Mouse (Mus musculus) forebrain, embryonic 16.5 days (tissue): ENCODE results near the gene Sult1a1. TPM values are rescaled to one million over a fixed set of nuclear protein-coding genes. Genes with fewer than 3 reads are reported as not detected.
"Not testable (repeated sequence)": the region's sequence is repeated elsewhere in the genome, so short reads cannot be mapped to it uniquely, and the experiment has no call there.

Experiments
- ATAC-seq: fragments of 200-750 bp; cut with Nextera tagmentation; 2 replicates; pipeline ENCODE4 v1.8.0; 2017; ENCODE audit warnings: mild to moderate bottlenecking, moderate library complexity
- H3K27ac ChIP-seq: fragments of 300-500 bp; sonication (generic); 2 replicates; pipeline ENCODE4 v1.5.1; 2014; ENCODE audit warnings: low read length, control low read depth
- H3K27me3 ChIP-seq: fragments of 300-500 bp; sonication (generic); replicated peaks from 2 replicates; pipeline ENCODE4 v1.6.1; 2014; ENCODE audit warnings: low read length; ENCODE audit not compliant: control insufficient read depth, insufficient read depth
- H3K36me3 ChIP-seq: fragments of 300-500 bp; sonication (generic); 2 replicates; pipeline ENCODE4 v1.6.1; 2014; ENCODE audit not compliant: control insufficient read depth, insufficient read depth
- H3K4me1 ChIP-seq: fragments of 300-500 bp; sonication (generic); replicated peaks from 2 replicates; pipeline ENCODE4 v1.6.1; 2014; ENCODE audit warnings: low read length; ENCODE audit not compliant: control insufficient read depth, insufficient read depth
- H3K4me2 ChIP-seq: fragments of 300-500 bp; sonication (generic); 2 replicates; pipeline ENCODE4 v1.6.1; 2014; ENCODE audit warnings: mild to moderate bottlenecking, low read length, control low read depth
- H3K4me3 ChIP-seq: fragments of 300-500 bp; sonication (generic); replicated peaks from 2 replicates; pipeline ENCODE4 v1.5.1; 2014; ENCODE audit warnings: mild to moderate bottlenecking, low read length, control low read depth
- H3K9ac ChIP-seq: fragments of 300-500 bp; sonication (generic); replicated peaks from 2 replicates; pipeline ENCODE4 v1.6.1; 2014; ENCODE audit warnings: low read depth, low read length, control low read depth
- H3K9me3 ChIP-seq: fragments of 300-500 bp; sonication (generic); 2 replicates; pipeline ENCODE4 v1.6.1; 2016; ENCODE audit warnings: low read length; ENCODE audit not compliant: control insufficient read depth
- WGBS: fragments of 180-500 bp; shearing (Covaris S2); extraction: QIAGEN DNeasy Blood & Tissue Kit; methylation state at CpG from one replicate; pipeline ENCODE4 v1.1.7; 2014; 5-methylcytosine and 5-hydroxymethylcytosine counted together
- polyA plus RNA-seq: library from polyadenylated mRNA; unstranded; fragments of >200 nt; fragmentation: Nextera tagmentation; extraction: Ambion mirVana; gene quantifications from 2 replicates; pipeline ENCODE4 v1.2.1, GENCODE M21; 2015

Gene Sult1a1
- polyA plus RNA-seq, 1 experiment from 2014 or later: 4.3 TPM

- ATAC-seq, H3K9ac ChIP-seq, H3K4me2 ChIP-seq, H3K27me3 ChIP-seq, H3K4me3 ChIP-seq, H3K27ac ChIP-seq, H3K4me1 ChIP-seq, H3K36me3 ChIP-seq, H3K9me3 ChIP-seq: not testable (repeated sequence)
- WGBS: 54% methylated on average over 3 of the region's 3 CpGs
These were observed 33.0 kb downstream of the Sult1a1 start for GRCm38 (mm10) chr7:126643244-126643617.

DNA sequence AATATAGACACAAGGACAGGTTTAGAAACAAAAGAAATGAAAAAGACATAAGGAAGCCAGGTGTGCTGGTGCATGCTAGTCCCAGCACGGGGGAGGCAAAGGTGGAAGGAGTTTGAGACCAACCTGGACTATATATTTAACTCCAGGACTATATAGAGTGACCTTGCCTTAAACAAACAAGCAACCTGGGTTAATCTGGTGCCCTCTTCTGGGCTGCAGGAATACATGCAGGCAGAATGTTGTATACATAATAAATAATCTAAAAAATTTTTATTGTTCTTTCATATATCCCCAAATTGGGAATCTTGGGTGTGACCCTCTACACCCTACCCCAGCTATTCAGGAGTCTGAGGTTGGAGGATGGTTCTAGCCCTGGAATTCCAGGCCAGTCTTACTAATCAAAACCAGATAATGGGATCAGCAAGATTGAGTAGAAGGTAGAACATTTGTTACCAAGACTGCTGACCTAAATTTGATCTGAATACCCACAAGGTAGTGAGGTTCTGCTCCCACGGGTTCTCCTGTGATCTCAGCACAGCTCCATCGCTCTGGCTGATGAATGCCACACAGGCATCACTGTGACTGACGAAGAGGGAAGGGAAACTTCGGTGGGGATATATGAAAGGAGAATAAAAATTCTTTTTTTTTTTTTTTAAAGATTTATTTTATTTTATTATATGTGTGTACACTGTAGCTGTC, 33.5 kb downstream of the Sult1a1 start:
- H3K36me3 ChIP-seq: no peaks in the 10 kb centered on the region
- no peak for ATAC-seq

DNA sequence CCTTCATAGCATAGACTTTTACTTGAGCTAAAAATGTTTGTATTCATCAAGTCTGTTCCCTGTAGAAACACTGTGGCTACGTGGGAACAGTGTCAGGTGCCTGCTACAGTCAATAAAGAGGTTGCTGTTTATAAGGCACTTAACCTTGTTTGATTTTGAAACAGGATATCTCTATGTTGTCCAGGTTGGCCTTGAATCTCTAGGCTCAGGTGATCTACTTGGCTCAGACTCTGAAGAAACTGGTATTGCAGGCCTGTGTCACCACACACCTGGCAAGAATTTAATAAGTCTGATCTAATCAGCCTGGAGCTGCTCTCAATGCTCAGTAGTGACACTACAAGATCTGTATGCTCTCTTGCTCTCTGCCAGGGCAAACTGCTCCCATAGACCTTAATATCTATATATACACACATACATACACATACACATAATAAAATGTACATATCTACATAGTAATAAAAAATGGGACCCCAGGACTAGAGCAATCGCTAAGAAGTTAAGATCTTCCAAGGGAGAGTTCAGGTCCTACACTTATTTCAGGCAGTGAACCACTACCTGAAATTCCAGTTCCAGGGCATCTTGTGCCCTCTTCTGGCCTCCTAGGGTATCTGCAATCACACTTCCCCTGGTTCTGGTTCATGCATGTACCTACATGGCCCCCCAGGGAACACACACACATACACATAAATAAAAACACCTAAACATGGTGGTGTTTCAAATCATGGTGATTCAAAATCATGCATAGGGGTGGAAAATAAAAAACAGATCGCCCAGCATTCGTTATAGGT, 39.3 kb downstream of the Sult1a1 start:
- 19% methylated on average over 4 of the region's 4 CpGs for WGBS
- peaks cover 4% of the 10 kb centered on the region; the same call in 1 of the 2 replicates for H3K27me3 ChIP-seq

More for the DNA sequence above, 33.5 kb downstream of the Sult1a1 start:
- H3K9me3 ChIP-seq: no peaks in the 10 kb centered on the region
- H3K4me1 ChIP-seq: no peaks in the 10 kb centered on the region
- WGBS: 73% methylated on average over 5 of the region's 5 CpGs
- H3K27me3 ChIP-seq: no peaks in the 10 kb centered on the region
- H3K4me2 ChIP-seq: no peak overlapping the region
- no peak overlapping the region for H3K27ac ChIP-seq
- no peak overlapping the region for H3K4me3 ChIP-seq
- no peak overlapping the region for H3K9ac ChIP-seq

DNA sequence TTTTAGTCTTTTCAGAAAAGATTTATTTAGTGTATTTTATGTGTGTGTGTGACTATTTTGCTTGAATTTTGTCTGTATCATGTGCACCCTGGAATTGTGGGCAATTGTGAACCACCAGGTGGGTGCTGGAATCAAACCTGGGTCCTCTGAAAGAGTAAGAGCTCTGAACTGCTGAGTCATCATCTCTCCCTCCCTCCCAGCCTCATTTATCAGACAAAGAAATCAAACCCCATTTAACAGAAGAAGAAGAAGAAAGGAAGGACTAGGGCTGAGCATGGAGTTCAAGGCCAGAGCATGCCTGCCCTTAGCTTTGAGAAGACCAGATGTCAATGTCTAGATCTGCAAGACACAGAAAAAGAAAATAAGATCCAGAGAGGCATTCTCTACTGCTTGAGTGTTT, 40.9 kb downstream of the Sult1a1 start:
- Histone ChIP-seq H3K4me2 (no peak overlapping the region), H3K4me1 (no peaks in the 10 kb centered on the region), H3K4me3 (no peak overlapping the region), H3K36me3 (no peaks in the 10 kb centered on the region), H3K27me3 (peaks cover 4% of the 10 kb centered on the region; the same call in 1 of the 2 replicates), H3K9me3 (no peaks in the 10 kb centered on the region), H3K9ac (no peak overlapping the region), H3K27ac (no peak overlapping the region)
- ATAC-seq: no peak

More for the DNA sequence above, 39.3 kb downstream of the Sult1a1 start:
- Histone ChIP-seq H3K27ac (no peak overlapping the region), H3K36me3 (no peaks in the 10 kb centered on the region), H3K4me3 (no peak overlapping the region), H3K4me2 (no peak overlapping the region), H3K9ac (no peak overlapping the region), H3K9me3 (no peaks in the 10 kb centered on the region), H3K4me1 (no peaks in the 10 kb centered on the region)
- ATAC-seq: no peak

- Histone ChIP-seq H3K36me3 (no peaks in the 10 kb centered on the region), H3K27me3 (peaks cover 4% of the 10 kb centered on the region; the same call in 1 of the 2 replicates), H3K9me3 (no peaks in the 10 kb centered on the region), H3K27ac (no peak overlapping the region), H3K4me2 (no peak overlapping the region), H3K4me1 (no peaks in the 10 kb centered on the region), H3K9ac (no peak overlapping the region), H3K4me3 (no peak overlapping the region)
- no peak for ATAC-seq
- WGBS: 86% methylated on average over 2 of the region's 2 CpGs
These were observed 43.8 kb downstream of the Sult1a1 start for GRCm38 (mm10) chr7:126632478-126632877.

DNA sequence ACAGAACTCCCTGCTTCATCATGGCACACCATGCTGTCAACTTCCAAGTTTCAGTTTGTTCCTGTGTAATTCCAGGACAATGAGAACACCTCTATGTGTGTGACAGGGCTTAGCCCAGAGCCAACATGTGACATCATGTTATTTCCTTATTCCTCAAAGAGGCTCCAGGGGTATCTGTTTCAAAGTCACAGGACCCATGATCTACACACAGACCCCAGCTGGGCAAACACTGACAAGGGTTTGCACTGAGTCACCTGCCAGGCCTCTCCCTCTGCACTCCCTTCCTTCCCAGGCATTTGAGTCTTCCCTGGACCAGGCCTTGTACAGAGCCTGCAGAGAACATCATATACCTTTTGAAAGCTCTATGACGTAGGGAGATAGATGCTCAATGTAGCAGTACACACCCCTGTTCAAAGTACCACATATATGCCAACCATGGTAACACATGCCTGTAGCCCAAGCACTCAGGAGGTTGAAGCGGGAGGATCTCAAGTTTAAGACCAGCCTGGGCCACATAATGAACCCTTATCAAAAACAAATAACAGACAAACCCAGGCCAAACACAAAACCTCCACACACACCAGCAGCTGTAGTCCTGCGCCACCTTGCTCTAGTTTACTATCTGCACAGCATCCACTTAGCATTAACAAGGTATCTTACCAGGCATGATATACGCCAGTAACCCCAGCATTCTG, 45.3 kb downstream of the Sult1a1 start, which contains the start of gene Nupr1:
Nupr1 (minus strand) TSS at position 38 of the 695 bp plus-strand sequence.
- Histone ChIP-seq H3K27ac (no peak within 1 kb of the TSS), H3K9ac (no peak within 1 kb of the TSS)
- ATAC-seq: no peak

DNA sequence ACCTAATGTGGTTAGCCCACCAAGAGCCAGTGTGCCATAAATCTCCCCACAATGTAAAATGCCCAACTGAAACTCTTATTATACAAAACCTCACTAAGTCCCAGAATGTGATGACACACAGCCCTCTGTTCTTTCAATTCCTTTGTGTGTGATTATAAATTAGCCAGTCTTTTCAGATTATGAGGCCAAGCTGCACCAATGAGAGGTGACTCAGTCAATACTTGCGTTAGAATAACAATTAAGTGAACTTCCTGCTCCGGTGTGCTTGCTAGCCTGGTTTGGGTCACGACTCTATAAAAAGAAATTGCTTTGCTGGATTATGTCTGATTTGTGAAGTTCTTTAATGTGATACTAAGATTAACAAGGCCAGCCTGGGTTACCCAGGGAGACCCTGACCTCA, 46.3 kb downstream of the Sult1a1 start:
- no peaks in the 10 kb centered on the region for H3K9me3 ChIP-seq
- WGBS: 12% methylated on average over 3 of the region's 3 CpGs

More for the DNA sequence above, 45.3 kb downstream of the Sult1a1 start, which contains the start of gene Nupr1:
- no peaks in the 10 kb centered on the region for H3K36me3 ChIP-seq
- peaks cover 1% of the 10 kb centered on the region; the same call in 1 of the 2 replicates for H3K27me3 ChIP-seq
- no peak within 1 kb of the TSS for H3K4me3 ChIP-seq
- no peaks in the 10 kb centered on the region for H3K9me3 ChIP-seq
- no peak within 1 kb of the TSS for H3K4me2 ChIP-seq
- no peaks in the 10 kb centered on the region for H3K4me1 ChIP-seq
- WGBS: 95% methylated on average over 4 of the region's 4 CpGs

DNA sequence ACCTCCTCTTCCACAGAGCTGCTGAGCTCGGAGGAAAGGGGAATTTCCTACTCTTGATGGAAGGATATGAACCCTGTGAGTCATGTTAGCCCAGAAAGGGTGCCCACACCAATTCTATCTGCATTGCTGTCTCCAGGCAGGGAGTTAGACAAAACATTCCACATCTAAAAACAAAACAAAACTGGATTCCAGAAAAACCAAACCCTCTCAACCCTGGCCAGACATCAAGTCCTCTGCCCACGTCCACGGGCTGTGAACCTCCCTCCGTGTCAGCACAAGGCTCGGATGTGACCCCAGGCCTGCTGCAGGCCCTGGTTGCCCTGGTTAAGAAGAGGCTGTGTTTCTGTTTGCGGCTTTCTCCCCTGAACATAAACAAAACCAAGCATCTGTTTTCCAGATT, 48.1 kb downstream of the Sult1a1 start:
- 76% methylated on average over 6 of the region's 6 CpGs for WGBS
- no peaks in the 10 kb centered on the region for H3K4me1 ChIP-seq

More for the DNA sequence above, 46.3 kb downstream of the Sult1a1 start:
- Histone ChIP-seq H3K36me3 (no peaks in the 10 kb centered on the region), H3K4me1 (no peaks in the 10 kb centered on the region), H3K27me3 (no peaks in the 10 kb centered on the region), H3K27ac (no peak overlapping the region), H3K4me2 (no peak overlapping the region), H3K9ac (no peak overlapping the region), H3K4me3 (no peak overlapping the region)
- ATAC-seq: no peak

More for the DNA sequence above, 48.1 kb downstream of the Sult1a1 start:
- no peak overlapping the region for H3K4me3 ChIP-seq
- H3K4me2 ChIP-seq: no peak overlapping the region
- H3K36me3 ChIP-seq: no peaks in the 10 kb centered on the region
- no peak for ATAC-seq
- H3K9me3 ChIP-seq: no peaks in the 10 kb centered on the region
- no peak overlapping the region for H3K9ac ChIP-seq
- no peak overlapping the region for H3K27ac ChIP-seq
- no peaks in the 10 kb centered on the region for H3K27me3 ChIP-seq
